Mouse (Mus musculus): ENCODE measurements around the gene Rnf215.
A peak's percentile ranks its signal among the peaks of the same experiment; 100 is the strongest.

- no peak for TF ChIP-seq CTCF (IDR thresholded peaks at IDR 0.05; ENCODE audit: control insufficient read depth, insufficient read depth, insufficient read length)
- no peak for TF ChIP-seq MYOG (IDR thresholded peaks at IDR 0.05; ENCODE audit: control insufficient read depth, extremely low read depth, insufficient read length)
- TF ChIP-seq CEBPB (IDR thresholded peaks at IDR 0.05; ENCODE audit: low read depth), result peak; percentile 40
- TF ChIP-seq MAX (IDR thresholded peaks at IDR 0.05), result no peak
Observed at GRCm38 (mm10) chr11:4101851-4102250, 33.2 kb upstream of the Rnf215 start.

All from C2C12 (cell line).